Mouse (Mus musculus) stomach, postnatal 0 days (tissue): ENCODE data around the gene Spta1. TPM values are rescaled to one million over a fixed set of nuclear protein-coding genes. Genes with fewer than 3 reads are reported as not detected.

ENCODE experiments used
- ATAC-seq: fragments of 200-750 bp; cut with Nextera tagmentation; 2 replicates; pipeline ENCODE4 v1.8.0; 2017; ENCODE audit not compliant: low FRiP score, low TSS enrichment
- DNase-seq: peaks from one replicate; pipeline ENCODE4 v3.0.0-alpha.2; 2016; ENCODE audit warnings: low spot score
- H3K27ac ChIP-seq: fragments of 300-500 bp; sonication (generic); replicated peaks from 2 replicates; pipeline ENCODE4 v1.5.1; 2014; ENCODE audit warnings: mild to moderate bottlenecking, control low read depth
- H3K27me3 ChIP-seq: fragments of 300-500 bp; sonication (generic); 2 replicates; pipeline ENCODE4 v1.6.1; 2014; ENCODE audit warnings: low read length; ENCODE audit not compliant: control insufficient read depth, insufficient read depth
- H3K36me3 ChIP-seq: fragments of 300-500 bp; sonication (generic); 2 replicates; pipeline ENCODE4 v1.6.1; 2014; ENCODE audit warnings: low read length, mixed read lengths; ENCODE audit not compliant: control insufficient read depth, insufficient read depth
- H3K4me1 ChIP-seq: fragments of 300-500 bp; sonication (generic); replicated peaks from 2 replicates; pipeline ENCODE4 v1.6.1; 2014; ENCODE audit warnings: antibody characterized with exemption; ENCODE audit not compliant: control insufficient read depth, insufficient read depth
- H3K4me2 ChIP-seq: fragments of 300-500 bp; sonication (generic); replicated peaks from 2 replicates; pipeline ENCODE4 v1.6.1; 2014; ENCODE audit warnings: low read depth, mild to moderate bottlenecking, control low read depth, moderate library complexity
- H3K4me3 ChIP-seq: fragments of 300-500 bp; sonication (generic); 2 replicates; pipeline ENCODE4 v1.5.1; 2014; ENCODE audit warnings: low read depth, low read length, control low read depth
- H3K9ac ChIP-seq: fragments of 300-500 bp; sonication (generic); 2 replicates; pipeline ENCODE4 v1.6.1; 2014; ENCODE audit warnings: mild to moderate bottlenecking, low read length, control low read depth, mixed read lengths
- H3K9me3 ChIP-seq: fragments of 300-500 bp; sonication (generic); 2 replicates; pipeline ENCODE4 v1.6.1; 2016; ENCODE audit warnings: low read length; ENCODE audit not compliant: control insufficient read depth
- CTCF ChIP-seq: IDR thresholded peaks from 2 replicates; pipeline ENCODE4 v1.5.1; 2016; ENCODE audit warnings: antibody characterized with exemption, low read depth, mild to moderate bottlenecking, moderate library complexity
- EP300 ChIP-seq: optimal IDR thresholded peaks from 2 replicates; pipeline ENCODE3; 2016; ENCODE audit warnings: antibody characterized with exemption
- WGBS: fragments of 180-500 bp; shearing (Covaris S2); extraction: QIAGEN DNeasy Blood & Tissue Kit; methylation state at CpG from one replicate; pipeline ENCODE4 v1.1.7; 2014; 5-methylcytosine and 5-hydroxymethylcytosine counted together
- polyA plus RNA-seq: library from polyadenylated mRNA; unstranded; fragments of >200 nt; fragmentation: Nextera tagmentation; extraction: Ambion mirVana; gene quantifications from 2 replicates; pipeline ENCODE4 v1.2.1, GENCODE M21; 2015

The Spta1 gene
- polyA plus RNA-seq, 1 experiment from 2014 or later: 0.02 TPM

DNA sequence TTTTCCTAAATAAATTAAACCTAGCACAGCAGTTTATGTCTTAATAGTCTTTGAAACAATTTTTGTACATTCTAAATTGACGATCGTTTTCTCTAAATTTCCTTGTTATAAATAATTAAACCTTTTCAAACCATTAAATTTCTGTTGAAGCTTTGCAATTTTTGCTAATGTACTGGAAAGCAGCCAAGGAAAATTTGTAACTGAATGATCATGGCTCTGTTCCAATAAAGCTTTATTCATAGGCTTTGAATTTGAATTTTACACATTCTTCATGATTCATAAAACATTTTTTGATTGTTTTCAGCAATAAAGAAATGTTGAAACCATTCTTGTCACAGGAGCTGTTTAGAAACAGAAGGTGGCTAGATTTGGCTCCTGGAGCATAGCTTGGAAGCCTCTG is 72.0 kb downstream of the Spta1 start:
- 67% methylated on average over 2 of the region's 2 CpGs for WGBS
- no peak overlapping the region for H3K9ac ChIP-seq
- no peak overlapping the region for H3K4me3 ChIP-seq
- no peak for ATAC-seq
- H3K4me1 ChIP-seq: no peaks in the 10 kb centered on the region
- H3K36me3 ChIP-seq: no peaks in the 10 kb centered on the region
- H3K27ac ChIP-seq: no peak overlapping the region
- H3K27me3 ChIP-seq: no peaks in the 10 kb centered on the region
- no peak overlapping the region for H3K4me2 ChIP-seq
- TF ChIP-seq CTCF: no peak
- TF ChIP-seq EP300: no peak
- H3K9me3 ChIP-seq: no peaks in the 10 kb centered on the region
- DNase-seq: no peak

GRCm38 (mm10) chr1:174246080-174246479 is 73.5 kb downstream of the Spta1 start:
- H3K27me3 ChIP-seq: no peaks in the 10 kb centered on the region
- H3K4me2 ChIP-seq: no peak overlapping the region
- H3K4me3 ChIP-seq: no peak overlapping the region
- H3K36me3 ChIP-seq: no peaks in the 10 kb centered on the region
- H3K27ac ChIP-seq: no peak overlapping the region
- no peaks in the 10 kb centered on the region for H3K4me1 ChIP-seq
- H3K9me3 ChIP-seq: no peaks in the 10 kb centered on the region
- no peak overlapping the region for H3K9ac ChIP-seq
- ATAC-seq: no peak
- WGBS: 77% methylated on average over 1 of the region's 1 CpGs
- DNase-seq: no peak
- TF ChIP-seq EP300 (no peak), CTCF (no peak)

DNA sequence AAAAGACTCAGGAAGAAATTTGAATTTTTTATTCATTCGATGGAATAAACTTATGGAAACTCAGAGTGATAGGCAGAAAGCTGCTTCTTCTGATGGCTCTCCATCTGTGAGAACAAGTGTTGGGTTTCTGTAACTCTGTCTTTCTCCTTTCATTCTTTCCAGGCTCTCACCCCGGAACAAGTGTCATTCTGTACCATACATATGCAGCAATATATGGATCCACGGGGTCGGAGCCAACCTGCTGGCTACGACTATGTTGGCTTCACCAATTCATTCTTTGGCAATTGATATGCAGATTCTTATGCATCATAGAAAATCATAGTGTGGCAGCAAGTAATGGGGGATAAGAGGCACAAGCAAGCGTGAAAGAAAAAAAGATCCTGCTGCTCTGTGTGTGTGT is 74.6 kb downstream of the Spta1 start:
- 86% methylated on average over 6 of the region's 6 CpGs for WGBS

DNA sequence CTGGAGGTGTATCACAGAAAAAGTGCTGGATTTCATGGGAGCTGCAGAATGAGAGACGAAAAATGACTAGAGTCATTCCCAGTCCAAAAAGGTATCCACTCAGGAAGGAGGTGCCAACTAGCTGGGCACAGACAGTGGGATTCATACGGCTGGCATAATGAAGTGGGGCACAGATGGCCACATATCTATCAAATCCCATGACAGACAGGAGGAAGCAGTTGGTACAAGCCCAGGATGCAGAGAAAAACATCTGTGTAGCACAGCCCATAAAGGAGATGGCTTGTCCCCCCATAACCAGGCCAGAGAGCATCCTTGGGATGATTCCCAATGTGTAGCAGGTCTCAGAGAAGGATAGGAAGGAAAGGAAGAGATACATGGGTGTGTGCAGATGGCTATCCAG is 77.8 kb downstream of the Spta1 start:
- Histone ChIP-seq H3K36me3 (no peaks in the 10 kb centered on the region), H3K4me3 (no peak overlapping the region), H3K9ac (no peak overlapping the region), H3K4me2 (no peak overlapping the region), H3K9me3 (no peaks in the 10 kb centered on the region), H3K4me1 (no peaks in the 10 kb centered on the region), H3K27me3 (no peaks in the 10 kb centered on the region), H3K27ac (no peak overlapping the region)
- no peak for DNase-seq
- WGBS: 71% methylated on average over 2 of the region's 2 CpGs
- TF ChIP-seq EP300 (no peak), CTCF (no peak)
- ATAC-seq: no peak

More for the DNA sequence above, 74.6 kb downstream of the Spta1 start:
- H3K9me3 ChIP-seq: no peaks in the 10 kb centered on the region
- no peak for TF ChIP-seq CTCF
- TF ChIP-seq EP300: no peak
- H3K4me3 ChIP-seq: no peak overlapping the region
- no peaks in the 10 kb centered on the region for H3K36me3 ChIP-seq
- DNase-seq: no peak
- no peak overlapping the region for H3K4me2 ChIP-seq
- H3K27me3 ChIP-seq: no peaks in the 10 kb centered on the region
- H3K9ac ChIP-seq: no peak overlapping the region
- no peak for ATAC-seq
- no peak overlapping the region for H3K27ac ChIP-seq
- H3K4me1 ChIP-seq: no peaks in the 10 kb centered on the region

GRCm38 (mm10) chr1:174251961-174252360 is 79.4 kb downstream of the Spta1 start, which contains the start of gene Olfr419:
TSS of gene Olfr419 (minus strand) at chr1:174252061.
- TF ChIP-seq EP300: no peak
- TF ChIP-seq CTCF: no peak
- no peak for DNase-seq
- Histone ChIP-seq H3K36me3 (no peaks in the 10 kb centered on the region), H3K9me3 (no peaks in the 10 kb centered on the region), H3K4me2 (no peak within 1 kb of the TSS), H3K9ac (no peak within 1 kb of the TSS), H3K4me3 (no peak within 1 kb of the TSS), H3K4me1 (no peaks in the 10 kb centered on the region), H3K27me3 (no peaks in the 10 kb centered on the region), H3K27ac (no peak within 1 kb of the TSS)
- ATAC-seq: no peak
- 76% methylated on average over 3 of the region's 3 CpGs for WGBS

DNA sequence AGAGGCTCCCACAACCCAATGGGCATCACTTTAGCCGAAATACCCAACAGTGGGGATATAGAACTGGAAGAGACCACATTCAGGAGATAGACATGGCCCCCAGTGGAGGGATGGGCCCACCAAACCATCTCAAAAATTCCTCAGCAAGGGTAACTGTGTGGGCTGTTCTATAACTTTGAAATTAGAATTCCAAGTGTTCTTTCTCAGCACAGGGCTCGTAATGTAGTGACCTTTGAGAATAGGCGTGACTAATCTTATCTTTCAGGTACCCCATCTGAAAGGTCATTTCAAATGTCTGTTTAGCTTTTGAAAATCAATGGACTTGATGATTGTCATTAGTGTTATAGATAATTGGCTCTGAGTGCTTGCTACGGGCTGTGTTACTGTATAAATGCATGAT is 95.2 kb downstream of the Spta1 start:
- Histone ChIP-seq H3K4me1 (no peaks in the 10 kb centered on the region), H3K4me3 (no peak overlapping the region), H3K4me2 (no peak overlapping the region), H3K9ac (no peak overlapping the region), H3K36me3 (no peaks in the 10 kb centered on the region), H3K27me3 (no peaks in the 10 kb centered on the region), H3K27ac (no peak overlapping the region), H3K9me3 (no peaks in the 10 kb centered on the region)
- ATAC-seq: no peak
- TF ChIP-seq CTCF (no peak), EP300 (no peak)
- no peak for DNase-seq
- 72% methylated on average over 4 of the region's 4 CpGs for WGBS
